Mouse (Mus musculus) cortical plate, adult 2 months (tissue): ENCODE results near the gene Axin1.

Experiments used
- CTCF ChIP-seq: fragments of 200-500 bp; IDR thresholded peaks from 2 replicates; pipeline ENCODE4 v1.5.1; 2011; ENCODE audit warnings: mild to moderate bottlenecking, control low read depth, low read length; ENCODE audit not compliant: insufficient read depth; ENCODE audit errors: extremely low read depth
- POLR2A ChIP-seq: fragments of 200-500 bp; IDR thresholded peaks from 2 replicates; pipeline ENCODE4 v1.6.1; 2011; ENCODE audit warnings: mild to moderate bottlenecking, low read length, control low read depth; ENCODE audit not compliant: insufficient read depth; ENCODE audit errors: extremely low read depth

DNA sequence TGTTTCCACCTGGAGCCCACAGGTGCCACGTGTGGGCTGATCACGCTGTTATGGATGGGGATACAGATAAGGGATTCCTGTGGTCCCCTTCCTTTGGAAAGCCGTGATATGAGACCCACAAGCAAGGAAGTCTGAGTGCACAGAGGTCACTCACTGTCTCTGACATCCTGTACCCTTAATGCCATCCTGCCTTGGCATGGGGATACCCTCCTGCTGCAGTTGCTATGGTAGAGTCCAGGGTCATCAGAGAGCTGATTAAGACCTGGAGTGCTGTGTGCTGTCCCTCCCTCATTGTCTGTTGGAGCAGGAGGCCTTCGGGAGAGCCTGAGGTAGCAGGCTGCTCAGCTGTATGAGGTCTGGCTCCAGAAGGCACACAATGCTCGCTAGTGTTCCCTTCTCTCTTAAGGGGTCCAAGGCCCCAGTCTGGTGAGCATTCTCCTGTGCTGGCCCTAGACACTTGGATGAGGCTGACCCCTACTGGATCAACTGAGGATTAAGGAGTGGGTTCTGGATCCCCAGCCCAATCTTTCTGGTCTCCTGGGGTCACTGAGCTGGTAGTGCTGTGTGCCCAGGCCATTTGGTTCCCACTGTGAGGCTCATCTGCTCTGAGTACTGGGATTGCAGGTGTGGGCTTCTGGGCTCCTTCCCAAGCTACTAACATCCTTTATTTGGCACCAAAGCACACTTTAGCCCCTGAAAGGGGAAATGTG lies 15.9 kb upstream of the Axin1 start:
- TF ChIP-seq POLR2A: no peak
- TF ChIP-seq CTCF: no peak
